Mouse (Mus musculus): ENCODE measurements around the gene Rcn2.
"Not testable (repeated sequence)": the region's sequence is repeated elsewhere in the genome, so short reads cannot be mapped to it uniquely, and the experiment has no call there.

The Rcn2 gene

DNA sequence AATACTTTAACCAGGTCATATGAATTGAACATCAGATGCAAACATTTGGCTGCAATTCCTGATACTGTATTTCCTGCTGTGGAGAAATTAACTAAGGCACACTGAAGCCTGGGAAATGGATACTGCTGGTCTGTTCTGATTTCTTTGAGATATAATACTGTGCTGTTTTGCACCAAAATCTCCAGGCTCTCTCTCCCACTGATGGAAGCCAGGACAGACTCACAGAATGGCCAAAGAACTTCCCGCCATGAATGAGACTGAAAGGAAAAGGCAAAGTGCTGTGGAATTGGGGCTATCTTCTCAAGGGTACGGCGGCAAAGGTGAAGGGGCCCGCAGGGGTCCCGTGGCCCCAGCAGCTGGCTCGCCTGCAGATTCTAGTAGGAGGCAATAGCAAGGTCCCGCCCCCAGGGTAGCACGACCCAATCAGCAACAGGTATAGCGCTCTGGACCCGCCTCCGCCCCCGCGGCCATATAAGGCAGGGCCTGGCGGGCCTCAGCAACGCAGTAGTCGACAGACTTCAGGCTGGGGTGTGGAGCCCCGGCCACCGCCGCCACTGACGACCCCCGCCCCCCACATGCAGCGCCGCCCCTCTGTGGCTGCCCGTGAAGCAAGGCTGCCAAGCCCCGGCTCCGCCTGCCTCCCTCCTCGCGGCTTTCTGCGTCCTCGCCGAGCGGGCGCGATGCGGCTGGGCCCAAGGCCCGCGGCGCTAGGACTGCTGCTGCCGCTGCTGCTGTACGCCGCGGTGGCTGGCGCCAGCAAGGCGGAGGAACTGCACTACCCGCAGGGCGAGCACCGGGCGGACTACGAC lies at the start of gene Rcn2:
Gene Rcn2 (plus strand): TSS at position 474 of the 809 bp plus-strand sequence.
- DNase-seq (ENCODE audit: low spot score), result peak; percentile 91

DNA sequence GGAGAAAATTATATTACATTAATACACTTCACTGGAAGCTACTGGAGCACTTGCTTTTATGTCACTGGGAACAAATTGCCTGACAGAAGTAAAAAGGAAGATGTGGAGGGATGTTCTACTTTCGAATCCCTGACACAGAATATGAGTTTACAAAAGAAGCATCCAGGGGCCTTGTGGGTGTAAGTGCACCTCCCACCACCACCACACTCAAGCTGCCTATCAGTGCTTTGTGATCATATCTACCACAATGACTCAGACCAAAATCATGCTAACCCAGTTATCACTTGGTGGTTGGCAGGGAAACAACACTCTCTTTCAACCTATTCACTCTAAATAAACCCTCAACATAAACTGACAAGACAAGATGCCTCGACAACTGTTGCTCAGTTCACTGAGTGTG lies 37.0 kb upstream of the Rcn2 start:
- DNase-seq (ENCODE audit: low spot score), result not testable (repeated sequence)

DNA sequence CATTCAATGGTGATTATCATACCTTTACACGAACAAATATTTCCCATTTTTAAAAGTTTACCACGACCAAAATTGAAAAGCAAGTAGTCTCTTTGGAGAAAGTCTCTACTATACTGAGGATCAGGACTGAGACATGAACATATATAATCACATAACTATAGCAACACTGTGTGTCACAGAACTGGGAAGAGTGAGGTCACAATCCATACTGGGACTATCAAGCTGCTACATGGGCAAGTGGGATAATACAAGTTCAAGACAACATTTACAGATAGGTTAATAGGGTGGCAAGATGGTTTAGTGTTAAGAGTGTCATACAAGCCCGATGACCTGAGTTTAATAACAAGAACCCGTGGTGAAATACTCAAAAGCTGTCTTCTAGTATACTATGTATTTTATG lies 31.2 kb upstream of the Rcn2 start, which contains the start of gene 4930563M21Rik:
Gene 4930563M21Rik (minus strand): TSS at position 101 of the 400 bp plus-strand sequence.
- no peak for DNase-seq (ENCODE audit: low spot score)

DNA sequence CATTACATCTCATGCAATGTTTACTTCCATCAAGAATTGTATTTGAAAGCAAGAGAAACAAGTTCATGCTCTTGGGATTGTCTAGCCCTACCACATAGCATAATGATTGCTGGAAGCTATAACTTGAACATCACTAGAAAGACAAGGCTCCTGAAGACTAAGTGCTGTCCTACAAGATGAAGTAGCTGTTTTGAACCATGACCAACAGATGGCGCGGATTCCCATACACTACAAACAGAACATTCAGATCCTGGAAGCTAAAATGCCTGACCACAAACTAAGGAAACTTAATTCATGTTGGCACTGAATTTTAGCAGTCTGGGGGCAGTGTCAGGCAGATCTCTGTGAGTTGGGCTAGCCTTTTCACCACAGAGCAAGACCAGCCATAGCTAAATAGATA lies 16.9 kb upstream of the Rcn2 start:
- no peak for DNase-seq (ENCODE audit: low spot score)

DNA sequence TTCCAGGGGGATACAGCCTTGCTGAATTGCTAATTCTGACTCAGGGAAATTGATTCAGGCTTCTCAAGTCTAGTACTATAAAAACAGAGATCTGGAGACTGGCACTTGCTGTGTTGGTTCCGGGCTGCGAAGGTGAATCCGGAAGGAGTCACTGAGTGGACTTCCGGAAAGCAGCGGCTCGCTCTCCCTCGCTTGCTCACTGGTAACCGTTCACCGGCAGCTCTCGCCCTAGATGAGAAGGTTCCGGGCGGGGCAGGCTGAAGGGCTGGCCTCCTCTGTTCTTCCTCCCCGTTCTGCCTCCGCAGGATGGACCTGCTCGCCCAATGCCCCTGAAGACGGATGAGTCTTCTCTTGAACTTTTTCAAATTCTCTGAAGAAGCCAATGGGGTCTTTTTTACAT lies 14.4 kb upstream of the Rcn2 start:
- DNase-seq (ENCODE audit: low spot score), result no peak

DNA sequence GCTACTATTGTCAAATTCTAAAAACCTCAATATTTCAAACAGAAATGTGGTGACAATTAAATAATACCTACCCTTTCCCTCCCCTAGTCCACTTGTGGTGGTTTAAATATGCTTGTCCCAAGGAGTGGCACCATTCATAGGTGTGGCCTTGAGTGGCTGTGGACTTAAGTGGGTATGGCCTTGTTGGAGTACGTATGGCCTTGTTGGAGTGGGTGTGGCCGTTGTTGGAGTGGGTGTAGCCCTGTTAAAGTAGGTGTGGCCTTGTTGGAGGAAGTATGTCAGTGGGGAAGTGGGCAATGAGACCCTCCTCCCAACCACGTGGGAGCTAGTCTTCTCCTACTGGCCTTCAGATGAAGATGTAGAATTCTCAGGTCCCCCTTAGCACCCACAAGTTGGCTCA lies 9.4 kb upstream of the Rcn2 start:
- no peak for DNase-seq (ENCODE audit: low spot score)

DNA sequence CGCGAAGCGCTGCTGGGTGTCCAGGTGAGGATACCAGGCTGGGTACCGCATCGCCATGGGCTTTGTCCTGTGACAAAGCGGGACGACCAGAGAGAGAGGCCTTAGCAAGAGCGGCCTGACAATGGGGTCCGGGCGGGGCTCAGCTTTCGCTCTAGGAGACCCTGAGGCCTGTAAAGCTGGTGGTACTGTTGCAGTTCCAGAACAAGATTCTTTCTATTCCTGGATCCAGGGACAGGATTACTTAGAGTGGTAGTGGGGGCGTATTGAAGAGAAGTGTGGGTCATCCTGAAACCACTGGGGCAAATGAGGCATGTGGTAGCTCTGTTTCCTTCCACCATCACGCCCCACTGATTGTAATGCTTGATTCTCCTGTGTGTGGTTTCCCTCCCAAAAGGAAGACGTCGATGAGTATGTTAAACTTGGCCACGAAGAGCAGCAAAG lies 556 bp downstream of the Rcn2 start:
- no peak for DNase-seq (ENCODE audit: low spot score)

DNA sequence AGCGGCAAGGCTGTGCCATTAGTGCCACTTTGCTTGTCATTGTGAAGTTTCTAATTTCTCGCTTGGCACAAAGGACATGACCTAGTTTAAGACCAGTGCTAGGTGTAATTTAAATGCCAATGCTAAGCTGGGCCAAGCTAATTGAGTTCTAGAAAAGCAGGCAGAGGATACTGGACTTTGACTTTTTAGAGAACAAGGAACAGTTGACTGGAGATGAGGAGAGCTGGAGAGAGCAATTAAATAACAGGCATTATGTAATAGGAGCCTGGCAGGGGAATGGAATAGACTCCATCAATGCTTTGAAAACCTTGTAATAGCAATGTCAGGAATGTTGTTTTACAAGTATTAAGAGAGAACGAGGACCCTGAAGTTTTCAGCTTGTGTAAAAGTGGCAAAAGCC lies 12.2 kb downstream of the Rcn2 start:
- DNase-seq (ENCODE audit: low spot score), result no peak

DNA sequence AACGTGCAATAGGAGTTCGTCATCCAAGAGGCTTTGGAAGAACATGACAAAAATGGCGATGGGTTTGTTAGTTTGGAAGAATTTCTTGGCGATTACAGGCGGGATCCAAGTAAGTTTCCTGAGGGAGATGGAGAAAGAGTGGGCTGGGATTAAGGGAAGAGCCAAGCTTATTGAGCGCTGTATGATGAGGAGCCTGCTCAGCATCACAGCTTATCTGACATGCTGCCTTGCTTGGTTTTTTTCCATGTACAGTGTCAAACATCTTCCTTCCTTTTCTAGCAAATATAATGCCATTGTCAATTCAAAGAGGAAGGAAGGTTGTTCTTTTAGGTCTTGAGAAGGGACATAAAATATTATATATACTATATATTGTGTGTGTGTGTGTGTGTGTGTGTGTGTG lies 14.5 kb downstream of the Rcn2 start:
- no peak for DNase-seq (ENCODE audit: low spot score)

DNA sequence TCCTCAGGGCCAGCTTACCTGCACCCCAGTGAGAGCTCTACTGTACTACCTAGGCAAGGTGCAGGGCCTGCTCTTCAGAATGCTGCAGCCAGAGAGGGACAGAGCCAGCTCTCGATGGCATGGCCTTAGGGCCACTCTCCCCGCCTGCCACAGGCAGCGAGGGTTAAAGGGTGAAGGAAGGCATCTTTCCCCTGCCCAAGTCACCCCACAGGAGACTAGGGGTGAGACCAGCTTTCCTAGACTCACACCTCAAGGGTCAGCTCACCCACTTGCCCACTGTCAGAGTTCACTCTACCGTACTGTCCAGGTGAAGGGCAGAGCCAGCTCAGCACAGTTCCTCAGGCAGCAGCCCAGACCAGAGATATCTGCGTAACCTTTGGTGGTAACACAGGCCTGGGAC lies 20.7 kb downstream of the Rcn2 start:
- DNase-seq (ENCODE audit: low spot score), result no peak

DNA sequence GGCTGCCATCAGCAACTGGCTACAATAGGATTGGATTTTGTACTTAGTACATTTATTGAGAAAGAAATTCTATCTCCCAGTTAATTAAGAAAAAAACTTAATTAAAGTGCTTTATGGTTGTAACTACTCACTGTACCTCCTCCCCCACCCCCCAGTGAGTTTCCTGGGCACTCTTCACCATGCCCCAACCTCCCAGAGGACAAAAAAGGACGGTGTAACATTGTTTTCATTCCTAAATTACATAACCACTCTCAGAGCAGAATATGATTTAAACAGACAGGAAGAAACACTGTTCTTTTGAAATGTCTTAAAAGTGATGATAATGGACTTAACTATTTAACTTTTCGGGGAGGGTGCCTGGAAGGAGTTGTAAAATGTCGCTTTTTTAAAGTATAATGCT lies 23.4 kb downstream of the Rcn2 start:
- no peak for DNase-seq (ENCODE audit: low spot score)

DNA sequence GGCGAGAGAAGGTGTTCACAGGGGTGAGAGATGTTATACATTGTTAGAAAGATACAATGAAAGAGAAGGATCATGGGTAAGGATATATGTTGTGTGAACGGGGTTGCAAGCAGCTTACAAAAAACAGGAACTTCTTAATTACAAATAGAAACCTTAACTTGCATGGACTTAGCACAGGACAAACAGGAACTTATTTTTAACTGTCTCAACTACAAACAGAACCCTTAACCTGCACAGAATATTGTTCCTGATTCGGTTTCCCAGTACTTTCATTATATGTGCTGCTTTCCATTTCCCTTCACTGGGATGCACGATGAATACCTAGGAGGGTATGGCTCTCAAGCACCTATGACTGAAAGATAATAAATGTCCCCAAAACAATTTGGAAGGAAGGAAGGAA lies 26.3 kb downstream of the Rcn2 start:
- DNase-seq (ENCODE audit: low spot score), result no peak

DNA sequence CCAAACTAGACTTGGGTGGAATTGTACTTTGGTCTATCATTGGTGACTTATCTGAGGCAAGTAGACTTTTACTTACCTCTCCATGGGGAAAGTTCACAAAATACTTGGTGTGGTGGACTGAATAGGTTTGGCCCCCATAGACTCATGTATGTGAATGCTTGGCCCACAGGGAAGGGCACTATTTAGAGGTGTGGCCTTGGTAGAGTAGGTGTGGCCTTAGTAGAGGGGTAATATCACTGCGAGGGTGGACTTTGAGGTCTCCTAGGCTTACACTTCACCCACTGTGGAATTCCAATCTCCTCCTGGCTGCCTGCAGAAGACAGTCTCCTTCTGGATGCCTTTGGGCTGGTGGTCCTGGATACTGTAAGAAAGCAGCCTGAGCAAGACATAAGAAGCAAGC lies 27.0 kb downstream of the Rcn2 start:
- DNase-seq (ENCODE audit: low spot score), result no peak

DNA sequence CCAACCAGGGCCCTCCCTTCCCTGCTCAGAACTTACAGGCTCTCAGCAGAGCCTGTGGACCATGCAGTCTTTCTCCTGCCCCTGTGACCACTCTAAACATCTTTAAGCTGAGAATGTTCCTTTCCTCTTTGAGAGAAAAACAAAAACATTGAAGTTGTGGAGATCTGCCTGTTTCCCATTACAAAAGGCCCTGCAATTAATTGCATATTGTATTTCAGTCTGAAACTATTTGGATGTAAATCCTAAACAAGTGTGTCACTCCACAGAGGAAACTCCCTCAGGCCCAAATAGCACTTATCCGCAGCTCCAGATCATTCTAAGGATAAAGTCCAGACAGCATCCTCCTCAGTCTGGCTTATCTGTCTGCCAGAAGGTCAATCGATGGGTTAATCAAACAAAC lies 31.2 kb downstream of the Rcn2 start:
- DNase-seq (ENCODE audit: low spot score), result no peak

DNA sequence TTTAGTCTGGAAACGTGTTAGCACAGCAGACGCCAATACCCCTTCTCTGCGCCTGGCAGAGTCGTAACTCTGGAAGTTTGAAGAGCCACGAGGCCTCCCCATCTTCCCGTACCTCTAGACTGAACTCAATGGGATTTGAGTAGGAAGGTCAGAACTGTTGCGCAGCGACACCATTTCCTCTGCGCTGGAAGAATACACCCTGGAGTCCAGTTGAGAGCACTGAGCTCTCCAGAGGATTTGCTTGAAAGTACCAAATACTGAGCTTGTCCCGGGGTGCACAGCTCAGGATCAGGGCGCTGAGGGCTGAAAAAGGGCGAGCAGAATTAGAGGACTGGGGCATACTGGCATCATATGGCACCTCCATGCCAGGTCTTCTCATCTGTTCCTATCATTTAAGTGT lies 33.2 kb downstream of the Rcn2 start:
- no peak for DNase-seq (ENCODE audit: low spot score)

DNA sequence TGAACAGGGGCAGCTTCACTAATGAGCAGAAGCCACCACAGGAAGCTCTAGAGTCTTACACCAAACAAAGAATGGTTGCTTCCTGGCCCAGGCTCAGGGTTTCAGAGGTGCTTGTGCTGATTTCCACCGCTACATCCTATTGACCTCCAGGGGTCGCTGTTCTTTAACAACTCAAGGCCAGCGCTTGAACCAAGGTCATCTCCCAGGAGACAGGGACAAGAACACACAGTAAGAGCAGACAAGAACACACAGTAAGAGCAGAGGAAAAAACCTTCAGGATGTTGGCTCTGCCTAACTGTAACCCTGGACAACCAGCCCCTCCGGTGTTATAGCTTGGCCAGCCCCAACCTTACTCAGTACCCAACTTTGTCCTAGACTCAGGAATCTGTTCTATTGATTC lies 33.6 kb downstream of the Rcn2 start:
- DNase-seq (ENCODE audit: low spot score), result peak; percentile 26

DNA sequence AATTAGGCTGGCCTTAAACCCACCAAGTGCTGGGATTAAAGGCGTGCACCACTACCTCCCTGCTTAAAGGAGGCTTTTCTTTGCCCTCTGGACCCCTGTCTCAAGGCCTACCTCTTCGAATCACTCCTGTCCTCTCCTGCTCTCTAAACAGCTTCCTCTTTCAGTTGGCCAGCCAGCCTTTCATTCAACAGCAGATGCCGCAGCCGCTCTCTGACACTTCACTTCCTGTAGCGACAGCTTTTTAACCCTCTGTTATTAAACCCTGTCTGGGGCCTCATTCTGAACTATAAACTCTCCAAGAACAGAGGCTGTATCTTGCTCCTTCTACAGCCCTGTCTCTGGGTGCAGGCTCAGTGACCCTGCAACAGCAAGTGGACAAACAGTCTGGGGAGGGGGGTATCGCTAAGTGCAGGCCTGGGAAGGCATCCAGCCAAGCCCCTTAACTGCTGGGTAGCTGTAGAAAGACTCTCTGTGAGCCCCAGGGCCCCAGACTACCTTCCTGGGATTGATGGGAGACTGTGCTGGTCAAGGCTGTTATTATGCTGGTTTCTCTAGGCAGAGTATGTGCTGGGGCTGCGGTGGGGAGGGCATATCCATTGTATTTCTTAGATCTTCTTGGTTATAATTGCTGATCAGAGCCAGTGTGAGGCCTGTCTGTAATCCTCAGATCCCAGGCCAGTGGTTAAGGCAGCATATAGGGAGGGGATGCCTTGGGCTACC lies 34.4 kb downstream of the Rcn2 start:
- peak; percentile 14 for DNase-seq (ENCODE audit: low spot score)

DNA sequence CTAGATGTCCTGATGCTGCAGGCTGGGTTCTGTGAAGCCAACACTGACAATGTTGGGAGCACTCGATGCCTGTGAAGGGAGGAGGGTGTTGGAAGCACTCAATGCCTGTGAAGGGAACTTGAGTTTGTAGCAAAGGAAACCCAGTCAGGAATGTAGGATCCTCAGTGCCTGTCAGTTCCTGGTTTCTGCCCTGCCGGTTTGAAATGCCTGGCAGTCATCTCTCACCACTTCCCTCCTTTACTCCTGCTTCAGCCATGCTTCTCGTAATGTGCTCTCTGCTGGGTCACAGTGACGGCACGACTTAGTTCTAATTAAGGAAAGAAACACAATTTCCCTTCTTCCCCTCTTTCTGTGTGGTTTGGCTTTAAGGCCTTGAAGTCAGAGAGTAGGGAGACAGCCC lies 37.9 kb downstream of the Rcn2 start:
- no peak for DNase-seq (ENCODE audit: low spot score)

DNA sequence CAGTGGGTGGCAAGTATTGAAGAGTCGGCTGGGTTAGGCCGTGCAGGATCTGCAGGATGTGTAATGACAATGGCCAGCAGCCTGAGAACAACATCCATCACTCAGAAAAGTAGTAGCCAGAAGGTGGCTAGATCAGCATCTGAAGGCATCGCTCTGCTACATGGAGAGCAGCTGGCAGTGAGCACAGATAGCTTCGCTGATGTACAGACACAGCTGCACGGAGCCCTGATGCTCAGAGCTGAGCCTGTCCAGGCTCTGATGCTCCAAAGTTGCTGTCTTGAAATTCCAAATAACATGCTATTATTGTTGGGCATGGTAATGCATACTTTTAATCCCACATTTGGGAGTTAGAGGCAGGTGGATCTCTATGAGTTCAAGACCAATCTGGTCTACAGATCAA lies 44.9 kb downstream of the Rcn2 start:
- DNase-seq (ENCODE audit: low spot score), result no peak

DNA sequence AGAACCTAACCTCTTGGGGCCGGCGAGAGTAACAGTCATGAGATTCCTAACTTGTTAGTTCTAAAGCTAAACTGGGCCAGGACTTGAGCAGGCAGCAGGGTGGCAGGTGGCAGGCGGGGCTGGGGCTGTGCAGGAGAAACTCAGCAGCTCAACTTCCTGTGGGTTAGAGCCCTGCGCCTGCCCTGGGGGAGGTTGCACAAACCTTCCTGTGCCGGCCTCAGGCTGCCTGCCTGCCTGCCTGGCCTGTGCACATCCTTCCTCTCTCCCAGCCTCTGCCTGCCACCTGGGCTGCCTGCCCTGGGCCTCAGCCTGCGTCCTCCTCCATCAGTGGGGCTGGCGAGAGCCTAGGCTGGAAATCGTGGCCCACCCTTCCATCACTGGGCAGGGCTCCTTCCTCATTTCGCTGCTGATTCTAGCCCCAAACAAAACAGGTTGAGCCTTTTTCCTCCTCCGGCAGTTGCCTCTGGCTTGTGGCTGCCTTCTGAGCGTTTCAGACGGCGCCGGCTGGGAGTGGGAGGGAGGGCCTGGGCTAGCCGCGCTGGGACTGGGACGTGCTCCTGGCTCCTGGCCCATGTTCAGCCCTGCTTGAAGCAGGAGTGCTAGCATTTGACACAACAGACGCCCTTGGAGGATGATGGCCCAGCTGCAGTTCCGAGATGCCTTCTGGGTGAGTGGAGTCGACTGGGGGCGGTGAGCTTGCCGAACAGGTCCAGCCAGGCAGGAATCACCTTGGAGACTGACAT lies 48.3 kb downstream of the Rcn2 start, which contains the start of gene Pstpip1:
Gene Pstpip1 (plus strand): TSS at position 185 of the 743 bp plus-strand sequence.
- DNase-seq (ENCODE audit: low spot score), result peak; percentile 40

DNA sequence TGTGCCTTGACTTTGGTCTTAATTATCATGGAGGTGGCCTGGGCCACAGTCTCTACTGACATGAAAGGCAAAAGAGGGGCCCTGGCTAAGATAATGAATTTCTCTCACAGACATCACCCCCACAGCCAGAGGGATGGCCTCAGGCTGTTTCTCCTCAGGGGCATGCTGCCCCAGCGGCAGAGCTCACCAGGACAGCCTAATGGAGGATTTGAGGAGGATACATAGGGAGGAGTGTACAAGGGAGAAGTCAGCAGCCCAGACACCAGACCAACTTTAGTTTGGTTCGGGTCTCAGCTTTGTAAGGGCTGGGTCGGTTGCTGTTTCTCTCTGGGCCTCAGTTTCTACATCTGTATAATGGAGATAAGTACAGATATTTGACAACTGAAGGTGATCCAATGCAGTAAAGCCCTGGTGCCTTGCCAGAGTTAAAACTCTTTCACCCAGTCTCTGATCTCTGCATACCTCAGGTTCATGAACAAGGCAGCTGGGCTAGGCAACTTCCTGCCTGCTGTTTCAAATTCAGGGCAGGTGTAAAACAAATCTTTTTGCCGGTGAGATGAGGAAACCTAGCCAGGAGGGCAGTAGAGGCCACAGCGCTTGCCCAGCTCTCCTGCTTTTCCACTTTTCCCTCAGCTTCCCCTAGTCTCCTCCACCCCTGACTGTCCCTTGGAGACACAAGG lies 49.0 kb downstream of the Rcn2 start:
- DNase-seq (ENCODE audit: low spot score), result no peak

DNA sequence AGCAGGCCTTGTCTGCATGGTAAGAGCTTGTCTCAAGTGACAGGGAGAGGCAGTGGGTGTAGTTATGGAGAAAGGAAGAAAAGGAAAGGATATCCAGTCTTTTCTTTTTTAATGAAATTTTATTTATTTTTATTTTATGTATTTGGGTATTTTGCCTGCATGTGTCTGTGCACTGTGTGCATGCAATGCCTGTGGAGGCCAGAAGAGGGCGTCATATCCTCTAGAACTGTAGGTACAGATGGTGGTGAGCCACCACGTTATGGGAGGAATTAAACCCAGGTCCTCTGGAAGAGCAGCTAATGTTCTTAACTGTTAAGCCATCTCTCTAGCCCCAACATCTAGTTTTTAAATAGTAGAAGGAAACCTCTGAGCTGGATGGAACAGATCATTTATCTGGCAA lies 50.5 kb downstream of the Rcn2 start:
- DNase-seq (ENCODE audit: low spot score), result no peak

Measured in spleen, adult 12 weeks (tissue).